Mouse (Mus musculus): ENCODE measurements around the gene Wls. TPM values are rescaled to one million over a fixed set of nuclear protein-coding genes. Genes with fewer than 3 reads are reported as not detected.

The Wls gene
- polyA plus RNA-seq, 1 experiment from 2014 or later = 41.1 TPM

Other genes starting within 250 kb of the Wls start
- gene Rpe65, start 240.5 kb upstream of the Wls start, polyA plus RNA-seq (2015; fragmentation: Nextera tagmentation; extraction: Ambion mirVana) = not detected in 2 replicates

Measured in forebrain, embryonic 13.5 days (tissue).